Mouse (Mus musculus) CH12.LX (cell line): ENCODE measurements around the gene Nedd4. TPM values are rescaled to one million over a fixed set of nuclear protein-coding genes. Genes with fewer than 3 reads are reported as not detected.
"Not testable (repeated sequence)": the region's sequence is repeated elsewhere in the genome, so short reads cannot be mapped to it uniquely, and the experiment has no call there.

Experiments used
- DNase-seq: peaks from one replicate; pipeline ENCODE4 v3.0.0-alpha.2; 2013; ENCODE audit errors: extremely low read depth
- H3K27ac ChIP-seq: 2 replicates; pipeline ENCODE4 v1.5.1; 2012; ENCODE audit warnings: low read depth, mild to moderate bottlenecking, control low read depth, moderate library complexity; ENCODE audit not compliant: insufficient read depth
- H3K27me3 ChIP-seq: replicated peaks from 2 replicates; pipeline ENCODE3; 2012; ENCODE audit warnings: inconsistent platforms
- H3K36me3 ChIP-seq, 2 experiments: replicated peaks in 1 of 2; 2 replicates each; pipeline versions ENCODE3 to v1.6.1; 2012; ENCODE audit warnings: inconsistent platforms in 1 of 2, low read length in 1 of 2, mild to moderate bottlenecking in 1 of 2, mixed read lengths in 1 of 2, moderate library complexity in 1 of 2; ENCODE audit not compliant: control insufficient read depth in 1 of 2, insufficient read depth in 1 of 2
- H3K4me1 ChIP-seq, 2 experiments: 2 replicates each; pipeline ENCODE4 v1.6.1; 2012; ENCODE audit warnings: inconsistent platforms in 1 of 2, moderate library complexity in 1 of 2; ENCODE audit not compliant: insufficient read depth in 2 of 2, control insufficient read depth in 1 of 2
- H3K4me2 ChIP-seq: 2 replicates; pipeline ENCODE4 v1.6.1; 2012; ENCODE audit warnings: low read depth, mild to moderate bottlenecking, control low read depth; ENCODE audit not compliant: poor library complexity, insufficient read depth, severe bottlenecking
- H3K4me3 ChIP-seq, 3 experiments: fragments of 150-350 bp in 1 of 3; sonication (generic) in 1 of 3; replicated peaks in 1 of 3; 2 replicates each; pipeline versions ENCODE3 to v1.5.1; 2011 to 2012; ENCODE audit warnings: low read depth in 2 of 3, low read length in 2 of 3, mild to moderate bottlenecking in 2 of 3, moderate library complexity in 2 of 3, control low read depth in 1 of 3, improper control_type of control experiment in 1 of 3, inconsistent platforms in 1 of 3, mixed read lengths in 1 of 3; ENCODE audit not compliant: poor library complexity in 1 of 3
- H3K79me2 ChIP-seq: replicated peaks from 2 replicates; pipeline ENCODE4 v1.6.1; 2012; ENCODE audit warnings: mild to moderate bottlenecking, moderate library complexity; ENCODE audit not compliant: control insufficient read depth, poor library complexity, insufficient read depth, severe bottlenecking; ENCODE audit errors: extremely low read depth
- H3K9ac ChIP-seq: 2 replicates; pipeline ENCODE4 v1.6.1; 2012; ENCODE audit warnings: low read depth, mild to moderate bottlenecking, control low read depth, moderate library complexity; ENCODE audit not compliant: insufficient read depth
- H3K9me3 ChIP-seq: replicated peaks from 2 replicates; pipeline ENCODE3; 2012; ENCODE audit warnings: low read length, inconsistent platforms, mixed read lengths
- CHD1 ChIP-seq: IDR thresholded peaks from 2 replicates; pipeline ENCODE4 v1.6.1; 2012; ENCODE audit warnings: low read depth, low read length, improper control_type of control experiment, inconsistent platforms
- CHD2 ChIP-seq: IDR thresholded peaks from 2 replicates; pipeline ENCODE4 v1.6.1; 2011; ENCODE audit warnings: low read length, improper control_type of control experiment
- EP300 ChIP-seq: IDR thresholded peaks from 2 replicates; pipeline ENCODE4 v1.6.1; 2011; ENCODE audit warnings: low read length, improper control_type of control experiment
- ETS1 ChIP-seq: conservative IDR thresholded peaks from 2 replicates; pipeline ENCODE4 v1.6.1; 2012; ENCODE audit warnings: low read depth, mild to moderate bottlenecking, inconsistent platforms, low read length, improper control_type of control experiment, moderate library complexity
- JUN ChIP-seq: IDR thresholded peaks from 2 replicates; pipeline ENCODE4 v1.6.1; 2011; ENCODE audit warnings: low read depth, mild to moderate bottlenecking, low read length, improper control_type of control experiment, moderate library complexity; ENCODE audit not compliant: insufficient read depth
- JUND ChIP-seq: conservative IDR thresholded peaks from 2 replicates; pipeline ENCODE4 v1.6.1; 2011; ENCODE audit warnings: low read depth, low read length, improper control_type of control experiment
- MAZ ChIP-seq: IDR thresholded peaks from 2 replicates; pipeline ENCODE4 v1.6.1; 2012; ENCODE audit warnings: low read depth, mild to moderate bottlenecking, inconsistent platforms, low read length, improper control_type of control experiment, moderate library complexity
- MEF2A ChIP-seq: IDR thresholded peaks from 2 replicates; pipeline ENCODE4 v1.6.1; 2014; ENCODE audit warnings: low read depth, mild to moderate bottlenecking, inconsistent platforms, low read length, improper control_type of control experiment, borderline replicate concordance
- POLR2A ChIP-seq: IDR thresholded peaks from 2 replicates; pipeline ENCODE4 v1.6.1; 2011; ENCODE audit warnings: low read depth, mild to moderate bottlenecking, improper control_type of control experiment, low read length
- RCOR1 ChIP-seq: conservative IDR thresholded peaks from 2 replicates; pipeline ENCODE4 v1.6.1; 2012; ENCODE audit warnings: low read depth, mild to moderate bottlenecking, inconsistent platforms, low read length, improper control_type of control experiment
- SIN3A ChIP-seq: IDR thresholded peaks from 2 replicates; pipeline ENCODE4 v1.6.1; 2012; ENCODE audit warnings: low read length, improper control_type of control experiment, inconsistent platforms
- SMC3 ChIP-seq: IDR thresholded peaks from 2 replicates; pipeline ENCODE4 v1.6.1; 2011; ENCODE audit warnings: low read depth, low read length, improper control_type of control experiment
- TBP ChIP-seq: conservative IDR thresholded peaks from 2 replicates; pipeline ENCODE4 v1.6.1; 2011; ENCODE audit warnings: low read depth, low read length, improper control_type of control experiment
- USF2 ChIP-seq: conservative IDR thresholded peaks from 2 replicates; pipeline ENCODE4 v1.6.1; 2011; ENCODE audit warnings: low read depth, low read length, improper control_type of control experiment
- ZMIZ1 ChIP-seq: IDR thresholded peaks from 2 replicates; pipeline ENCODE4 v1.6.1; 2012; ENCODE audit warnings: low read depth, mild to moderate bottlenecking, inconsistent platforms, low read length, improper control_type of control experiment
- ZNF384 ChIP-seq: IDR thresholded peaks from 2 replicates; pipeline ENCODE4 v1.6.1; 2012; ENCODE audit warnings: low read depth, low read length, improper control_type of control experiment, inconsistent platforms
- dilution Hi-C: fragments of 300-500 bp; cut with MboI; formaldehyde crosslinking; loops from 2 replicates; pipeline ENCODE4 v1.14.3; 2020; ENCODE audit warnings: low sequenced_read_pairs; ENCODE audit not compliant: extremely low pct_unique_long_range_greater_than_20kb, extremely low pct_ligation_motif_present
- in situ Hi-C: fragments of 300-500 bp; cut with MboI; formaldehyde crosslinking; loops from 3 replicates; pipeline ENCODE4 v1.14.3; 2019; ENCODE audit warnings: low sequenced_read_pairs, low pct_ligation_motif_present, low pct_unique_long_range_greater_than_20kb, mixed read lengths
- polyA plus RNA-seq: library from polyadenylated mRNA; unstranded; fragments of >175 nt; gene quantifications from 2 replicates; pipeline ENCODE4 v1.2.1, GENCODE M21; 2012; ENCODE audit warnings: low read depth; ENCODE audit not compliant: insufficient read length
- total RNA-seq, 2 experiments: library from RNA; depleted of rRNA; stranded (reverse); fragments of 300-350 nt in 1 of 2; fragments of >200 nt in 1 of 2; gene quantifications; 2 replicates each; pipeline ENCODE4 v1.2.3; 2012 to 2014

The Nedd4 gene
- total and polyA plus RNA-seq, 3 experiments: 56.9 to 211 (median 206) TPM

DNA sequence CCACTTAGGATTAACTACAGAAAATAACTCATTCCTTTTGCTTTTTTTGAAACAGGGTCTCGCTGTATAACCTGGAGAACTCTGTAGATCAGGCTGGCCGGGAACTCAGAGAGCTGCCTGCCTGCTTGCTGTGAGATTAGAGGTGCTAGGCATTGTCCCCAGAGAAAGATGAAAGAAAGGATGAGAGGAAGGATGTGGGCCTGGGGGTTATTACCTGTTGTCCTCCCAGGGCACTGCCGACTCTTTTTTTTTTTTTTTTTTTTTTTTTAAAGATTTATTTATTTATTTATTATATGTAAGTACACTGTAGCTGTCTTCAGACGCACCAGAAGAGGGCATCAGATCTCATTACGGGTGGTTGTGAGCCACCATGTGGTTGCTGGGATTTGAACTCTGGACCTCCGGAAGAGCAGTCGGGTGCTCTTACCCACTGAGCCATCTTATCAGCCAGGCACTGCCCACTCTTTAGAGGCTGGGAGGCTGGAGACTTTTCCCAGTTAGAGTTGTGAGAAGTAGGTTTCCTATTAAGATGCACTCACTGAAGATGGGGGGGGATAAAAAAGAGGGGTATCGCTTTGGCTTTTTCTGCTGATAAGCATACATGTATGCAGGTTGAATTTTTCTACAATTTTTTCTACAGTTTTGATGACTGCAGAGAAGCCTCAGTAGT, 4.3 kb downstream of the Nedd4 start:
- H3K4me2 ChIP-seq, DNase-seq, H3K9ac ChIP-seq, in situ Hi-C loops, H3K27me3 ChIP-seq, H3K4me3 ChIP-seq, H3K79me2 ChIP-seq, H3K9me3 ChIP-seq, H3K27ac ChIP-seq, dilution Hi-C loops: not testable (repeated sequence)
- H3K36me3 ChIP-seq: peaks cover 1 to 57% of the 10 kb centered on the region in 2 experiments
- H3K4me1 ChIP-seq: peaks cover 0 to 39% of the 10 kb centered on the region in 2 experiments; a peak in 3 of 4 replicates

GRCm38 (mm10) chr9:72667126-72667525, 5.0 kb downstream of the Nedd4 start:
- no peaks in the 10 kb centered on the region for H3K9me3 ChIP-seq
- peaks cover 5 to 62% of the 10 kb centered on the region in 2 experiments for H3K36me3 ChIP-seq
- no peak overlapping the region for H3K4me3 ChIP-seq
- peaks cover 0 to 39% of the 10 kb centered on the region in 2 experiments; a peak in 3 of 4 replicates for H3K4me1 ChIP-seq
- H3K4me2 ChIP-seq: no peak overlapping the region
- no peak overlapping the region for H3K9ac ChIP-seq
- TF ChIP-seq RCOR1 (no peak), POLR2A (no peak), MAZ (no peak), JUN (no peak), SMC3 (no peak), ZMIZ1 (no peak), ETS1 (no peak), ZNF384 (no peak), TBP (no peak), JUND (no peak), CHD1 (no peak), CHD2 (no peak), SIN3A (no peak), MEF2A (no peak), EP300 (no peak), USF2 (no peak)
- TF ChIP-seq, all 38 proteins: peak for 0
- no peaks in the 10 kb centered on the region for H3K27me3 ChIP-seq
- H3K79me2 ChIP-seq: peaks cover 9% of the 10 kb centered on the region
- no peak for DNase-seq
- dilution Hi-C loops (no loop called here), in situ Hi-C loops (no loop called here)
- no peak overlapping the region for H3K27ac ChIP-seq
